Mouse (Mus musculus) heart, postnatal 10 days (tissue): Measurements from ENCODE around the gene Rnf128. TPM values are rescaled to one million over a fixed set of nuclear protein-coding genes. Genes with fewer than 3 reads are reported as not detected.

Experiments
- DNase-seq, 2 experiments: peaks; one replicate each; pipeline ENCODE4 v3.0.0; 2021
- intact Hi-C: fragments of 180-260 bp; cut with DNase I; formaldehyde crosslinking; loops from one replicate; pipeline ENCODE4 v1.15.1; 2025
- total RNA-seq, 2 experiments: library from RNA; stranded (reverse); gene quantifications; 2 replicates each; pipeline ENCODE4 v1.2.3; 2021

The Rnf128 gene
- total RNA-seq, 2 experiments from 2014 or later: 58.1 to 65.6 TPM

GRCm38 (mm10) chrX:139610765-139611300 is 47.7 kb downstream of the Rnf128 start:
- intact Hi-C loops: no loop called here
- DNase-seq: no peak

DNA sequence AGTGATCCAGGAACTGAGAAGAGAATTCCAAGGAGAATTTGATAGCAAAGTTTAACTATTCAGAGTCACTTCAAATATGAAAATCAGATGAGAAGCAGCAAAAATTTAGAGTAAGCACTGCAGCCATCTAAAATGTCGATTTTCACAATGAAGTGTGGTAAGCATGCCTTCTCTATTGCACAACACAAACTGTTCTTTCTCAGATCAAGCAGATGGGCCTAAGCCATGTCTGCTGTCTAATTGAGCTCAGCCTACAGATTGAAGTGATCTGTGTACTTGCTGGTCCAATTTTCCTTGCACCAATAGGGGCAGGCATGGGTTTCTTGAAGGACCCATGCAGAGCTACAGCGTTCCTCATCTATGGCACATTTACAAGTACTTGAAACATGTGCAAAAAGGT is 51.6 kb downstream of the Rnf128 start:
- DNase-seq: no peak
- intact Hi-C loops: no loop called here

- intact Hi-C loops: no loop called here
- DNase-seq: no peak
These were observed 59.0 kb downstream of the Rnf128 start for GRCm38 (mm10) chrX:139622071-139622470.

DNA sequence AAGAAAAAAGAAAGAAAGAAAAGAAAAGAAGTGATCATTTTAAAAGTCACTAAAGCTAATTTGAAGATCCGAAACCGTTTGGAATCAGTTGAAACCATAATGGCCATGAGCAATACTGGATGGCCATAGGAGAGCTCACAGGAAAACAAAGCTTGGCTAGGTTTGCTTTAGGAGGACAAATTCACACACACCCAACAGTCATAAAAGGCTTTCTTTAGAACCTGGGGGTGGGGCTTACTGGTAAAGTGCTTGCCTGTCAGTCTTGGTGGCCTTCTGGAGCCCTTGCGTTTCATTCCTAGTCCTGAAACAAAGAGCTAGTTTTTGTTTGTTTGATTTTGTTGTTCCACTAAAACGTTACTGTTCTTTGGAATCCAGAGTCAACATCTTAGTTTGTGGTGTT is 71.6 kb downstream of the Rnf128 start:
- no peak for DNase-seq
- intact Hi-C loops: no loop called here

GRCm38 (mm10) chrX:139639744-139640143 is 76.6 kb downstream of the Rnf128 start:
- DNase-seq: no peak
- intact Hi-C loops: no loop called here

DNA sequence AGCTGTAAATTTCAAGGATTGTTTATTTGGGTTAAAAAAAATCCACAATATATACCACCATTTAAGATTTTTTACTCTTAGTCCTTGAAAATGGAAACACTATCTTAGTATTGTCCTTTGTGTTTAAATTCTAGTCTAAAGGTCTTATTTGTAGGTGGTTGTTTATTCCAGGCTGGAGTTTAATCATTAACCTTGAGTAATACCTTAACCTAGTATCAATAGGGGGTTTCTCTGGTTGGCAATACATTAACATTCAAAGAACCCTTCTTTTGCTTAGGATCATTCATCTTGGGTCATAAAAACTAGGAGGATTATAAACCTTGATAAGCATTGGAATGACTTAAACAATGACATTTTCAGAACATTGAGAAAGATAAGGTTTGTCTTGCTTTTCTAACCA is 77.3 kb downstream of the Rnf128 start:
- intact Hi-C loops: no loop called here
- no peak for DNase-seq

DNA sequence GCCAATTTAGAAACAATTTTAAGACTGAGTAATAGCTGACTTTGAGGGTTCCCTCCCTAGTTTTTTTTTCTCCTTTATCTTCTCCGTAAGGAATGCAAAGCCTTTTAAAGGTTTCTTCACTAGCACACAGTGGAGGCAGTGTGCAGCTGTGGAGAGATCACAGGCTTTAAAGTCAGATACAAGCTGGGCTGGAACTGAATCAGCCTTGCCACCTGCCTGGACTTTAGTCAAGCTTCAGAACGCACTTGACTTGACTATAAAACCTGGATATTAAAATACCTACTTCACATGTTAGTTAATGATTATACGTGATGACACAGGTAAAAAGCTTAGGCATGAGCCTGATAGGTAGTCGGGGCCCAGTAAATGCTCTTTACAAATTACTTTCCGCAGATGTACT is 89.1 kb downstream of the Rnf128 start:
- no peak for DNase-seq
- intact Hi-C loops: no loop called here

DNA sequence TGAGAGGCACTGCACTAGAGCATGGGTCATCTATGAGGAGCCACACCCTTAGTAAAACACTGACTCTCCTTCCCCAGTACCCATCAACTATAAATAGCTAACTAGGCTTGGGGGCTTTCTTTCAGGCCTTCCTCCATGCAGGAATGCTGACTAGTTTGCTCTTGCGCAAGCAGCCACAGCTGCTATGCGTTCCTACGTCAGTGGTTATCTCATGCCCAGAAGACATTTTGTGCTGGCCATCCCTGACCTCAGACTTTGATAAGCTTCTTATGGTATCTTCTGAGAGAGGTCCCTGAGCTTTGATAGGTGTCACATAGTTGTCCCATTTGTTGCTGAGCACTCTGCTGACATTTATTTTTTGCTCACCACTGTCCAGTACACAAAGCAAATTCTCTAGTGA is 90.2 kb downstream of the Rnf128 start:
- intact Hi-C loops: no loop called here
- DNase-seq: peak; percentile 1 to 10

DNA sequence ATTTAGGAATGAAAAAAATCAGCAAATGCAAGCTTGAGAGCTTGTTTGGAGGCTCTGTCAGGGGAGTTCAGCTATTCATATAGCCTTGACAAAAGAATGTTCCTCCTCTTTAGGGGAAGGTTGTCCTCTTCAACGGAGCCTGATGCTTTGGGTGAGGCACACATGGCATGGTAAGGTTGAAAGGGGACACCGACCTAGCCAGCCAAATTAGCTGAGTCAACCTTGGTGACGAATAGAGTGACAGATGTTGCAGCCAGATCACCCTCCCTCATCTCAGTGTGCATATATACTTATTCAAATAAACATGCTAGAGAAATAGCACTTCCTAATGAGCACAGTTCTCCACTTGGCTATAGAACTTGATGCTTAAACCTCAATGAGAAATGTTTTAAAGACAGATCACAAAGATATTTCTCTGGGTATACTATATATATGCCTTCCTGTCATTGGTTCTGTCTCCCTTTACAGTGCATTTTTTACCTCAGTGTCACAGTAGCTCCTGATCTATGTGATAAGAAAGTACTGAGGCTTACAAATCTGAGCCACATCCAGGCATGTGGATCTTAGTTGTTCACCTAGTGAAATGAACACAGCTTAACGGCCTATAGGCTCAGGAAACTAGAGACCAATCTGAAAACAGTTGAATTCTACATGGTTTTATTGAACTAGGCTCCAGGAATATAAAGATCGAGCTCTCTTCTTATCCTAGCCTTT is 91.4 kb downstream of the Rnf128 start:
- intact Hi-C loops: no loop called here
- no peak for DNase-seq

DNA sequence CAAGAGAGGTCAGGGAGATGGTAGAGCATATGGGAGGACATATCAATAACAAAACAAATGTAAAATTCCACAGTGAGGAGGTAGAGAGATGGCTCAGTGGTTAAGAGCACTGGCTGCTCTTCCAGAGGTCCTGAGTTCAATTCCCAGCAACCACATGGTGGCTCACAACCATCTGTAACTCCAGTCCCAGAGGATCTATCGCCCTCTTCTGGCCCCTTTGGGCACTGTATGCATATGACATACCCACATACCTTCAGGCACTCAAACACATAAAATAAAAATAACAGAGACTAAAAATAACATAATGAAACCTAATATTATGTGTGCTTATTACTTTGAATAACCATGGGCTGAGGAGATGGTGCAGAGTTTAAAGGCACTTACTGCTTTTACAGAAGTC is 99.0 kb downstream of the Rnf128 start:
- intact Hi-C loops: no loop called here
- no peak for DNase-seq

- peak in 1 of 2 experiments; percentile 5 for DNase-seq
- intact Hi-C loops: loop anchor here (1.0 to 5.0 kb wide), 2 partner anchors 250 to 294 kb away; no protein-coding TSS in a partner anchor
These were observed 102.7 kb downstream of the Rnf128 start for GRCm38 (mm10) chrX:139665829-139666228.

GRCm38 (mm10) chrX:139684410-139684774 is 121.3 kb downstream of the Rnf128 start:
- intact Hi-C loops: no loop called here
- no peak for DNase-seq

GRCm38 (mm10) chrX:139684775-139685695 is 121.9 kb downstream of the Rnf128 start, which contains the start of gene Tbc1d8b:
Tbc1d8b (plus strand) TSS chrX:139684996.
- peak; percentile 84 to 86 for DNase-seq
- intact Hi-C loops: no loop called here

GRCm38 (mm10) chrX:139714381-139714780 is 151.3 kb downstream of the Rnf128 start, which contains the start of gene Gm15013:
Gm15013 (minus strand) TSS chrX:139714481.
- no peak for DNase-seq
- intact Hi-C loops: no loop called here

- DNase-seq: no peak
- intact Hi-C loops: no loop called here
These were observed 159.2 kb downstream of the Rnf128 start for GRCm38 (mm10) chrX:139722350-139722749.

Other genes with a start within 250 kb of the Rnf128 start
- gene Trap1a, start 229.6 kb upstream of the Rnf128 start, total RNA-seq: not detected
- under 1 TPM; 0.17 to 0.22 TPM for gene D330045A20Rik, start 82.9 kb upstream of the Rnf128 start, total RNA-seq
- gene Tbc1d8b, start 121.7 kb downstream of the Rnf128 start, total RNA-seq: 1 to 10 TPM; 7.5 to 8.2 TPM
- gene Gm15013, start 151.2 kb downstream of the Rnf128 start, total RNA-seq: not detected
- gene Ripply1, start 219.0 kb downstream of the Rnf128 start, total RNA-seq: not detected
- under 1 TPM in 1 of 2 experiments, not detected in 1; 0.12 TPM for gene Cldn2, start 237.5 kb downstream of the Rnf128 start, total RNA-seq